Mouse (Mus musculus): Measurements from ENCODE around the gene Ugcg. TPM values are rescaled to one million over a fixed set of nuclear protein-coding genes. Genes with fewer than 3 reads are reported as not detected.
A peak's percentile ranks its signal among the peaks of the same experiment; 100 is the strongest.
"Not testable (repeated sequence)": the region's sequence is repeated elsewhere in the genome, so short reads cannot be mapped to it uniquely, and the experiment has no call there.

Gene Ugcg
- polyA plus RNA-seq, 1 experiment from 2014 or later = 9.7 TPM

- Histone ChIP-seq H3K36me3 (ENCODE audit: control insufficient read depth, insufficient read depth, low read length) (no peaks in the 10 kb centered on the region), H3K4me1 (replicated peaks; ENCODE audit: control insufficient read depth, insufficient read depth, low read length) (peaks cover 3% of the 10 kb centered on the region; the same call in 1 of the 2 replicates), H3K9me3 (ENCODE audit: control insufficient read depth, low read length) (no peaks in the 10 kb centered on the region), H3K27ac (ENCODE audit: low read length) (no peak overlapping the region), H3K27me3 (ENCODE audit: control insufficient read depth, insufficient read depth, low read depth, low read length) (no peaks in the 10 kb centered on the region), H3K4me2 (ENCODE audit: low read depth, low read length) (no peak overlapping the region), H3K9ac (ENCODE audit: low read length) (no peak overlapping the region), H3K4me3 (ENCODE audit: low read length) (no peak overlapping the region)
- ATAC-seq (ENCODE audit: low read depth) = no peak
- WGBS = 66% methylated on average over 3 of the region's 3 CpGs
These were observed 68.8 kb downstream of the Ugcg start for GRCm38 (mm10) chr4:59257866-59258265.

- no peaks in the 10 kb centered on the region for H3K9me3 ChIP-seq (ENCODE audit: control insufficient read depth, low read length)
- 63% methylated on average over 2 of the region's 2 CpGs for WGBS
These were observed 69.7 kb downstream of the Ugcg start for GRCm38 (mm10) chr4:59258771-59259170.

DNA sequence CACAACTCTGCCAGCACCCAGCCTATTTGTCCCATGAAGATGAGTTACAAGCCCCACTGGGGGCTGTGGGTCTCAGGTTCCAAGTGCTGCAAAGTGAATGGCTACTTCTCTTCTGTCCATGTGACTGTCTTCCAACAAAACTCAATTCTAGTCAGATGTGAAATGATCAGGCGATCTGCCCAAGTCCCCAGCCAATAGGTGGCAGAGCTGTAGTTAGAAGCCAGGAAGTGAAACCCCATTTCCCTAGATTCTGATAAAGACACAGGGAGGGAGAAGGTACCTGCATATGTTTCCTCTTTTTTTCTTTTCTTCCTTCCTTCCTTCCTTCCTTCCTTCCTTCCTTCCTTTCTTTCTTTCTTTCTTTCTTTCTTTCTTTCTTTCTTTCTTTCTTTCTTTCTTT, 70.7 kb downstream of the Ugcg start:
- Histone ChIP-seq H3K27ac (ENCODE audit: low read length) (no peak overlapping the region), H3K9me3 (ENCODE audit: control insufficient read depth, low read length) (no peaks in the 10 kb centered on the region), H3K36me3 (ENCODE audit: control insufficient read depth, insufficient read depth, low read length) (no peaks in the 10 kb centered on the region), H3K4me2 (ENCODE audit: low read depth, low read length) (no peak overlapping the region), H3K4me3 (ENCODE audit: low read length) (no peak overlapping the region), H3K4me1 (replicated peaks; ENCODE audit: control insufficient read depth, insufficient read depth, low read length) (no peaks in the 10 kb centered on the region), H3K27me3 (ENCODE audit: control insufficient read depth, insufficient read depth, low read depth, low read length) (no peaks in the 10 kb centered on the region), H3K9ac (ENCODE audit: low read length) (no peak overlapping the region)
- ATAC-seq (ENCODE audit: low read depth) = no peak
- 77% methylated on average over 1 of the region's 1 CpGs for WGBS

More at GRCm38 (mm10) chr4:59258771-59259170, 69.7 kb downstream of the Ugcg start:
- Histone ChIP-seq H3K4me3 (ENCODE audit: low read length) (no peak overlapping the region), H3K4me1 (replicated peaks; ENCODE audit: control insufficient read depth, insufficient read depth, low read length) (no peaks in the 10 kb centered on the region), H3K9ac (ENCODE audit: low read length) (no peak overlapping the region), H3K4me2 (ENCODE audit: low read depth, low read length) (no peak overlapping the region), H3K27ac (ENCODE audit: low read length) (no peak overlapping the region), H3K36me3 (ENCODE audit: control insufficient read depth, insufficient read depth, low read length) (no peaks in the 10 kb centered on the region), H3K27me3 (ENCODE audit: control insufficient read depth, insufficient read depth, low read depth, low read length) (no peaks in the 10 kb centered on the region)
- ATAC-seq (ENCODE audit: low read depth) = 0 out of 2 replicates have a peak, but pooled peaks have one; percentile 10

DNA sequence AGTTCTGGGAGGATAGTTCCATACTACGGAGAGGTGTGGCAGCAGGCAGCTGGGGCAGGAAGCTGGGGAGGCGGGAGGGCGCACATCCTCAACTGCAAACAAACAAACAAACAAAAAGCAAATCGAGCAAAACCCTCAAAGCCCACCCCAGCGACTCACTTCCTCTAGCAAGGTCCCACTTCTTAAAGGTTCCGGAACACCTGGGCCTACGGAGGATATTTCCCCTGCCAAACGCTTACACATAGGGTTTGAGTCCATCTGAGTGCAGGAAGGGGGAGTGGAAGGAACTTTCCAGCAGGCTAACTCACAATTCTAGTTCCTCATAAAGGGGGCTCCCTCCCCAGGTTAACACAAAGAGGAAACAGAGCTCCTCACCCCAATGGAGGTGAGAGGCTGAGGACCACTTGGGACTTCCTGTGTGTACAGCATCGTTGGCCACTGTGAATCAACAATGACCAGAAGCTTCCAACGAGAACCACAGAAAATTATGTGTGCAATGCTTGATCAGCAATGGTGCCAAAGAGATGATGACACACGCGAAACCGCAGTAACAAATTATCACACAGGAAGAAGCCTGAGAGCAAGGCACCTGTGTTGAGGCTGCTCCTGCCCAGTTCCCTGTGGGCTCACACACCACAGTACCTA, 71.9 kb downstream of the Ugcg start:
- WGBS = 76% methylated on average over 13 of the region's 13 CpGs

GRCm38 (mm10) chr4:59261582-59261981, 72.5 kb downstream of the Ugcg start:
- not testable (repeated sequence) for ATAC-seq (ENCODE audit: low read depth); H3K4me1 ChIP-seq (replicated peaks; ENCODE audit: control insufficient read depth, insufficient read depth, low read length); H3K4me2 ChIP-seq (ENCODE audit: low read depth, low read length); H3K27me3 ChIP-seq (ENCODE audit: control insufficient read depth, insufficient read depth, low read depth, low read length); H3K36me3 ChIP-seq (ENCODE audit: control insufficient read depth, insufficient read depth, low read length); H3K9ac ChIP-seq (ENCODE audit: low read length); H3K9me3 ChIP-seq (ENCODE audit: control insufficient read depth, low read length); H3K27ac ChIP-seq (ENCODE audit: low read length); H3K4me3 ChIP-seq (ENCODE audit: low read length)
- WGBS = 85% methylated on average over 3 of the region's 10 CpGs

More for the DNA sequence above, 71.9 kb downstream of the Ugcg start:
- Histone ChIP-seq H3K36me3 (ENCODE audit: control insufficient read depth, insufficient read depth, low read length) (no peaks in the 10 kb centered on the region), H3K9ac (ENCODE audit: low read length) (no peak overlapping the region), H3K4me3 (ENCODE audit: low read length) (no peak overlapping the region), H3K27ac (ENCODE audit: low read length) (no peak overlapping the region), H3K4me2 (ENCODE audit: low read depth, low read length) (no peak overlapping the region), H3K27me3 (ENCODE audit: control insufficient read depth, insufficient read depth, low read depth, low read length) (no peaks in the 10 kb centered on the region), H3K9me3 (ENCODE audit: control insufficient read depth, low read length) (no peaks in the 10 kb centered on the region), H3K4me1 (replicated peaks; ENCODE audit: control insufficient read depth, insufficient read depth, low read length) (no peaks in the 10 kb centered on the region)
- ATAC-seq (ENCODE audit: low read depth) = no peak

DNA sequence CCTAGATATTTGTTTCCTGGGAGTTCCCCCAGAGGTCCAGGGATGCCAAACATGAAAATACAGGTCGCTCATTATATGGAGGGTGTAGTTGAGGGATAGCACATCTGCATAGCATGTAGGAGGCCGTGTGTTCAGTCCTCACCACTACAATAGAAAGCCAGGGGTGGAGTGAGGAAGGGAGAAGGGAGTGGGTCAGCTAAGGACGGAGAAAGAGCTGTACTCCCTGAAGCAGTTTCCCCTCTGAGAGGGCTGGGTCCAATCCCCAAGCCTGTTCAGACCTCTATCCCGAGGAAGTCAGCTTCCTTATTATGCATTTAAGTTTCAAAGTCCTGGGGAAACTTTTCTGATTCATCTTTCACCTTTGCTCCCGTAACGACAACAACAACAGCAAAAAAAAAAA, 73.1 kb downstream of the Ugcg start:
- Histone ChIP-seq H3K4me3 (ENCODE audit: low read length) (no peak overlapping the region), H3K36me3 (ENCODE audit: control insufficient read depth, insufficient read depth, low read length) (no peaks in the 10 kb centered on the region), H3K4me2 (ENCODE audit: low read depth, low read length) (no peak overlapping the region), H3K4me1 (replicated peaks; ENCODE audit: control insufficient read depth, insufficient read depth, low read length) (no peaks in the 10 kb centered on the region), H3K9me3 (ENCODE audit: control insufficient read depth, low read length) (no peaks in the 10 kb centered on the region), H3K27me3 (ENCODE audit: control insufficient read depth, insufficient read depth, low read depth, low read length) (no peaks in the 10 kb centered on the region), H3K27ac (ENCODE audit: low read length) (no peak overlapping the region), H3K9ac (ENCODE audit: low read length) (no peak overlapping the region)
- 65% methylated on average over 6 of the region's 6 CpGs for WGBS
- no peak for ATAC-seq (ENCODE audit: low read depth)

GRCm38 (mm10) chr4:59263418-59263817, 74.4 kb downstream of the Ugcg start:
- Histone ChIP-seq H3K27me3 (ENCODE audit: control insufficient read depth, insufficient read depth, low read depth, low read length) (no peaks in the 10 kb centered on the region), H3K36me3 (ENCODE audit: control insufficient read depth, insufficient read depth, low read length) (no peaks in the 10 kb centered on the region), H3K4me3 (ENCODE audit: low read length) (no peak overlapping the region), H3K27ac (ENCODE audit: low read length) (no peak overlapping the region), H3K4me2 (ENCODE audit: low read depth, low read length) (no peak overlapping the region), H3K9ac (ENCODE audit: low read length) (no peak overlapping the region), H3K4me1 (replicated peaks; ENCODE audit: control insufficient read depth, insufficient read depth, low read length) (no peaks in the 10 kb centered on the region), H3K9me3 (ENCODE audit: control insufficient read depth, low read length) (no peaks in the 10 kb centered on the region)
- WGBS = 76% methylated on average over 2 of the region's 2 CpGs
- no peak for ATAC-seq (ENCODE audit: low read depth)

- Histone ChIP-seq H3K4me2 (ENCODE audit: low read depth, low read length) (no peak overlapping the region), H3K4me1 (replicated peaks; ENCODE audit: control insufficient read depth, insufficient read depth, low read length) (no peaks in the 10 kb centered on the region), H3K27ac (ENCODE audit: low read length) (no peak overlapping the region), H3K36me3 (ENCODE audit: control insufficient read depth, insufficient read depth, low read length) (no peaks in the 10 kb centered on the region), H3K4me3 (ENCODE audit: low read length) (no peak overlapping the region), H3K9ac (ENCODE audit: low read length) (no peak overlapping the region), H3K27me3 (ENCODE audit: control insufficient read depth, insufficient read depth, low read depth, low read length) (no peaks in the 10 kb centered on the region), H3K9me3 (ENCODE audit: control insufficient read depth, low read length) (no peaks in the 10 kb centered on the region)
- WGBS = 46% methylated on average over 7 of the region's 7 CpGs
- ATAC-seq (ENCODE audit: low read depth) = no peak
These were observed 75.6 kb downstream of the Ugcg start for GRCm38 (mm10) chr4:59264611-59265095.

DNA sequence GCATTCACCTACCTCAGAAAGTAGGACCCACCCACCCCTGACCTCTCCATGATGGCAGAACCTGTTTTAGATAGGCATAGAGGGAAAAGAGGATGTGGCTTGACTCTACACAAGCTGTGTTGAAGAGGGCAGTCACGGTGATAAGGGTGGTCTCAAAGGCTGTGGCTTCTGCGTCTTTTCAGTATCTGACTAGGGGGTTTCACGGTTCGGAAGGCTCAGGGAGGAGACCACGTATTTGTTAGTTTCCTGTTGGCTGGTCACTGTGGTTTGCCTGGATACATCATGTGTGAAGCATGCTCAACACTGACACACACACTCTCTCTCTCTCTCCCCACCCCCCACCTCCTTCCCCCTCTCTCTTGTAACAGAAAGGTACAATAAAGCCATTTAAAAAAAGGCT, 76.1 kb downstream of the Ugcg start:
- Histone ChIP-seq H3K4me3 (ENCODE audit: low read length) (no peak overlapping the region), H3K27ac (ENCODE audit: low read length) (no peak overlapping the region), H3K9me3 (ENCODE audit: control insufficient read depth, low read length) (no peaks in the 10 kb centered on the region; the same call in 1 of the 2 replicates), H3K36me3 (ENCODE audit: control insufficient read depth, insufficient read depth, low read length) (no peaks in the 10 kb centered on the region), H3K27me3 (ENCODE audit: control insufficient read depth, insufficient read depth, low read depth, low read length) (no peaks in the 10 kb centered on the region), H3K4me1 (replicated peaks; ENCODE audit: control insufficient read depth, insufficient read depth, low read length) (no peaks in the 10 kb centered on the region), H3K9ac (ENCODE audit: low read length) (no peak overlapping the region), H3K4me2 (ENCODE audit: low read depth, low read length) (no peak overlapping the region)
- ATAC-seq (ENCODE audit: low read depth) = no peak
- WGBS = 80% methylated on average over 5 of the region's 5 CpGs
